Mouse (Mus musculus) cerebellum, adult 9-11 months (tissue): ENCODE results near the gene Krtap4-13.
"Not testable (repeated sequence)": the region's sequence is repeated elsewhere in the genome, so short reads cannot be mapped to it uniquely, and the experiment has no call there.

Experiments used
- DNase-seq: peaks from one replicate; pipeline ENCODE4 v3.0.0; 2022

The Krtap4-13 gene

DNA sequence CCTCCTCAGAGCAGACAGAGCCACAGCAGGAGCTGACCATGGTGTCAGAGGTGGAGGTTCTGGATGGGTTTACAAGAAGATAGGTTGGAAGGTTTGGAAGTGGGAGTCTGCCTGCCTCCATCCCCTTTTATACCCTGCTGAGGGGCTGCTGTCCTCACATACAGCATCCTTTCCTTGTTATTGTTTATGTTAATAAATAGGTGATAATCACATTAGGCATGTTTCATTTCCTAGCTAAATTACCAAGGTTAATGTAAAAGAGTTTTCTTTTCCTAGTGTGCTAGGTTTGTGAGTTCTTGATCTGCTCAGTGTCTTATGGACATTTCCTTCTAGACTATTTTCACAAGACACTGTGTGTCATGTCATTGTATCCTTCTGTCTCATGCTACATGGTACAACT lies at the start of gene Krtap4-13:
Krtap4-13 (minus strand) TSS at position 101 of the 400 bp plus-strand sequence.
- DNase-seq: not testable (repeated sequence)

DNA sequence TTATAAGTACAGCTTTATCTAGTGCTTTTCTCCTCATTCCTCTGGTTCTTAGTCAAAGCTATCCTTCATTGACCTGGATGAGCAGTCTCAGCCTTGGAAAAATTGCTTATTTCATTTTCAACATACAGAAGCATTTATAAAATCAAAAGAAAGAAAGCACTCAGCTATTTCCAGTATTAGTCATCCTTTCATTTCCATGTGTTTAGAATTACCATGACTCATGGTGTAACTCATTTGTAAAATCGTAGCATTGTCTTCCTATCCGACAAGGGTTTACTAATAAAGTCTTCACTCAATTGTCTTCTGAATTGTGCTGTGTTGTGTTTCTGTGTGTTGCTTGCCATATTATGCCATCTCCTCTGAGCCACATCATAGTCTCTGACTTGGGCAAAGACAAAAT lies 49.1 kb upstream of the Krtap4-13 start:
- DNase-seq: no peak

DNA sequence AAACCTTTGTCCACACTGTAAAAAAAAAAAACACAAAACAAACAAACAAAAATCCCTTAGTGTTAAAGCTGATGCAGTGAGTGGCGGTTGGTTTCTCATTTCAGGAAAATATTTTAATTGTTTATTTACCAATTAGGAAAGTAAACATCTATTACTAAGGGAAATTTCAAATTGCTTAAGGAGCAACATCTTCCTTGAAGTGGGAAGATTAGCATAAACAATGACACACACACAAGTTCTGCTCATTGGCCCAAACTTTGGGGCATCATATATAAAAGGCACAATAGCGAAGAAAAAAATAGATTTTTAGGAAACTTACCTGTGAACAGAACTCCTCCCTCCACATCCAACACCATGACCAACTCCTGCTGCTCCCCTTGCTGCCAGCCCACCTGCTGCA lies 47.9 kb upstream of the Krtap4-13 start, which contains the start of gene Gm11568:
Gm11568 (plus strand) TSS at position 301 of the 400 bp plus-strand sequence.
- DNase-seq: no peak

- no peak for DNase-seq
Measured at GRCm38 (mm10) chr11:99854121-99854520, 44.4 kb upstream of the Krtap4-13 start.

DNA sequence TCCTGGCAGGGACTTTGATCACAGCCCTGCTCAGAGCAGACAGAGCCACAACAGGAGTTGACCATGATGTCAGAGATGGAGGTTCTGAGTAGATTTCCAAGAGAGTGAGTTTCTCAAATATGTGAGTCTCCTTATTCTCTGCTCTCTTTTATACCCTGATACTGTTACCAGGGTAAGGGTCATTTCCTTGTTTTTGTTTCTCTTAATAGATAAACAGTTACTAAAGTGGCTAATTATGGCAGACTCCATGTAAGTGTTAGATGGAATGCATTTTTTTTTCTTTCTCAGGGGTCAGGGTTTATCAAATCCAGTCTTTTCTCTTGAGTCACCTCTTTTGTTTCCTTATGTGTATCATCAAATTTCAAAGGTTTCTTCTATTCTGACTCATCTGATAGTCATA lies 41.8 kb upstream of the Krtap4-13 start, which contains the start of gene Krtap4-16:
Krtap4-16 (minus strand) TSS at position 101 of the 400 bp plus-strand sequence.
- no peak for DNase-seq

- DNase-seq: no peak
Measured at GRCm38 (mm10) chr11:99846746-99847145, 37.1 kb upstream of the Krtap4-13 start.

DNA sequence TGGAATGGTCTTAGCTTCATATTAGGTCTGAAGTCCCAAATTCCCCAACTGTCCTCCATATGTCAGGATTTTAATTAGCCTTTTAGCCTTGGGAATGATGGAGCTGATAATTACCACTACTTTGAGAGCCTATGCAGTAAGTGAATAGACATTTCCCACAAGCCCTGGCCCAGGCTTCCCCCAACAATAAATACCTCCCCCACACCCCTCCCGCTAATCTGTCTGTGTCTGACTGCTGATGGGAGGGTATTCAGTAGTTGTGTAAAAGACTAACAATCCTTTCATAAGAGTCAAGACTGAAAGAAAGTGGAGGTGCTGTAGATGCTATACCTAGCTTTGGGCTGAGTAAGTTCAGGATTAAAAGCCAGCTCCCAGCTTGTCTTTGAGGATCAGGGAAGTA lies 32.5 kb upstream of the Krtap4-13 start:
- DNase-seq: no peak

- no peak for DNase-seq
Measured at GRCm38 (mm10) chr11:99837966-99838365, 28.3 kb upstream of the Krtap4-13 start, which contains the start of gene 2300003K06Rik. Gene 2300003K06Rik (minus strand): TSS chr11:99838066.

DNA sequence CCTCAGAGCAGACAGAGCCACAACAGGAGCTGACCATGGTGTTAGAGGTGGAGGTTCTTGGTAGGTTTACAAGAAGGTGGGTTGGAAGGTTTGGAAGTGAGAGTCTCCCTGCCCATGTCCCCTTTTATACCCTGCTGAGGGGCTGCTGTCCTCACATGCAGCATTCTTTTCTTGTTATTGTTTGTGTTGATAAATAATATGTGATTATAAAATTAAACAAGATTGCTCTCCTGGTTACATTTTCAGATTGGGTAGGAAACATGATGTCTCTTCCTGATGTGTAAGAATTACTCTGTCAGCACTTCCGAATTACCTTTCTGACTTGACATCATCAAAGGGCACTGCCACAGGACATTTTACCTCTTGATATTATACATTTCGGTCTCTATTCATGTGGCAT lies 5.9 kb upstream of the Krtap4-13 start, which contains the start of gene Gm11564:
Gm11564 (minus strand) TSS at position 101 of the 400 bp plus-strand sequence.
- not testable (repeated sequence) for DNase-seq

DNA sequence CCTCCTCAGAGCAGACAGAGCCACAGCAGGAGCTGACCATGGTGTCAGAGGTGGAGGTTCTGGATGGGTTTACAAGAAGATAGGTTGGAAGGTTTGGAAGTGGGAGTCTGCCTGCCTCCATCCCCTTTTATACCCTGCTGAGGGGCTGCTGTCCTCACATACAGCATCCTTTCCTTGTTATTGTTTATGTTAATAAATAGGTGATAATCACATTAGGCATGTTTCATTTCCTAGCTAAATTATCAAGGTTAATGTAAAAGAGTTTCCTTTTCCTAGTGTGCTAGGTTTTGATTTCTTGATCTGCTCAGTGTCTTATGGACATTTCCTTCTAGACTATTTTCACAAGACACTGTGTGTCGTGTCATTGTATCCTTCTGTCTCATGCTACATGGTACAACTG lies 5.3 kb downstream of the Krtap4-13 start, which contains the start of gene Gm11554:
Gm11554 (minus strand) TSS at position 101 of the 400 bp plus-strand sequence.
- DNase-seq: not testable (repeated sequence)

- DNase-seq: not testable (repeated sequence)
Measured at GRCm38 (mm10) chr11:99798832-99799231, 10.9 kb downstream of the Krtap4-13 start, which contains the start of gene Gm11569. Gene Gm11569 (minus strand): TSS chr11:99798932.

DNA sequence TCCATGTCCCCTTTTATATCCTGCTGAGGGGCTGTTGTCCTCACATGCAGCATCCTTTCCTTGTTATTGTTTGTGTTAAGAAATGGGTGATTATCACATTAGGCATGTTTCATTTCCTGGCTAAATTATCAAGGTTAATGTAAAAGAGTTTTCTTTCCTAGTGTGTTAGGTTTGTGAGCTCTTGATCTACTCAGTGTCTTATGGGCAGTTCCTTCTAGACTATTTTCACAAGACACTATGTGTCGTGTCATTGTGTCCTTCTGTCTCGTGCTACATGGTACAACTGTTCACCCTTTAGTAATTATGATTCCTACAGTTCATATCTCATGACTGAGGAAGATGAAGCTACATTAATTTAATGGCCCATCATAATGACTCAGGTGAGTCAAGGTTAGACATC lies 16.3 kb downstream of the Krtap4-13 start, which contains the start of gene Gm11596:
Gm11596 (minus strand) TSS at position 101 of the 400 bp plus-strand sequence.
- no peak for DNase-seq

GRCm38 (mm10) chr11:99784900-99785299 lies 24.8 kb downstream of the Krtap4-13 start, which contains the start of gene Krtap4-9:
Gene Krtap4-9 (plus strand): TSS chr11:99785200.
- DNase-seq: not testable (repeated sequence)

GRCm38 (mm10) chr11:99780604-99781003 lies 29.1 kb downstream of the Krtap4-13 start, which contains the start of gene Krtap4-8:
Gene Krtap4-8 (minus strand): TSS chr11:99780704.
- no peak for DNase-seq

- no peak for DNase-seq
Measured at GRCm38 (mm10) chr11:99778401-99778800, 31.3 kb downstream of the Krtap4-13 start.

DNA sequence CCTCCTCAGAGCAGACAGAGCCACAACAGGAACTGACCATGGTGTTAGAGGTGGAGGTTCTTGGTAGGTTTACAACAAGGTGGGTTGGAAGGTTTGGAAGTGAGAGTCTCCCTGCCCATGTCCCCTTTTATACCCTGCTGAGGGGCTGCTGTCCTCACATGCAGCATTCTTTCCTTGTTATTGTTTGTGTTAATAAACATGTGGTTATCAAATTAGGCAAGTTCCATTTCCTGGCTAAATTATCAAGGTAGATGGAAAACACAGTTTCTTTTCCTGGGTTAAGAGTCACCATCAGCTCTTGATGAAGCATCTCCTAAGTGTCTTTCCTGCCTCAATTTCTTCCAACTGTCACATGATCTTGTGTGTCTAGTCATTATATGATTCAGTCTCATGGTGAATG lies 36.9 kb downstream of the Krtap4-13 start, which contains the start of gene Gm11595:
Gm11595 (minus strand) TSS at position 101 of the 400 bp plus-strand sequence.
- DNase-seq: not testable (repeated sequence)

DNA sequence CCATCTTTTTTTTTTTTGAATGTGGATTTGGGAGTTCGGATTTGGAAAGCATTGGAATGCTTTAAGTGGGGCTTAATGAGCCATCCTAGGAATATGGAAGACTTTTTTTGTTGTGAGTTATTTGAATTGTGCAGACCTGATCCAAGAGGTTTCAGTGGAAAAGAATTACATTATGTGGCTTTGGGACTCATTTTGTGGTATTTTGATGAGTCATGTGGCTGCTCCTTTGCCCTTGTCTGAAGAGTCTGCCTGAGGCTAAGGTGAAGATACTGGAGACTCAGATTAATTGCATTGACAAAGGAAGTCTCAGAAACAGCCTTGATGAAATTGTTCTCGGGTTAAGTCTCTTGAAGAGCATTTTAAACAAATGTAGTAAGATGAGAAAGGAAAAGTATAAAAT lies 41.3 kb downstream of the Krtap4-13 start:
- DNase-seq: no peak
